Mouse (Mus musculus): ENCODE data around the gene Hoxc9. TPM values are rescaled to one million over a fixed set of nuclear protein-coding genes. Genes with fewer than 3 reads are reported as not detected.
A peak's percentile ranks its signal among the peaks of the same experiment; 100 is the strongest.

Hoxc9 gene
- polyA plus RNA-seq, 1 experiment from 2014 or later = 0.75 TPM

GRCm38 (mm10) chr15:103021544-103021943 is 45.3 kb downstream of the Hoxc9 start:
- peak overlapping the region; percentile 35 for H3K4me2 ChIP-seq (replicated peaks)
- no peak overlapping the region for H3K9ac ChIP-seq
- WGBS = 9% methylated on average over 8 of the region's 8 CpGs
- no peak for ATAC-seq (ENCODE audit: low FRiP score)
- H3K9me3 ChIP-seq (ENCODE audit: control insufficient read depth, low read length) = no peaks in the 10 kb centered on the region
- no peak for DNase-seq (ENCODE audit: low spot score)
- no peak overlapping the region for H3K27ac ChIP-seq
- H3K27me3 ChIP-seq (ENCODE audit: control insufficient read depth, insufficient read depth, low read length) = peaks cover 100% of the 10 kb centered on the region
- no peaks in the 10 kb centered on the region for H3K36me3 ChIP-seq (replicated peaks; ENCODE audit: control insufficient read depth, insufficient read depth)
- no peaks in the 10 kb centered on the region for H3K4me1 ChIP-seq (replicated peaks; ENCODE audit: control insufficient read depth, insufficient read depth, low read length)
- H3K4me3 ChIP-seq (replicated peaks; ENCODE audit: low read length) = no peak overlapping the region; the same call in 1 of the 2 replicates

DNA sequence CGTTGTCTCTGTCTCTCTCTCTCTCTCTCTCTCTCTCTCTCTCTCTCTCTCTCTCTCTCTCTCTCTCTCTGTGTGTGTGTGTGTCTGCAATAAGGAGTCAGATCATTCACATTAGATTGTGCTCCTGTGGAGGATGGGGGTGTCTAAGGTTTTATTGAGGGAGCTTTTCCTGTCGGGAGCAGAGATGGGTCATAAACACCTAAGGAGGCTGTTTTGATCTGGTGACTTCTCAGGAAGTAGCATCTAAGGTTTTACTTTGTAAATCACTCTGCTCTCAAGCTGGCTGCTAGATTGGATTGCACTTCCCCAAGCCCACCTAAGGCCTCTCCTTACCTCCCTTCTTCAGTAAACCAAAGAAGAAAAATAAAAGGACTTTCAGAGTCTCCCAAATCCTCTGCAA is 47.9 kb downstream of the Hoxc9 start:
- Histone ChIP-seq H3K36me3 (replicated peaks; ENCODE audit: control insufficient read depth, insufficient read depth) (no peaks in the 10 kb centered on the region), H3K27me3 (ENCODE audit: control insufficient read depth, insufficient read depth, low read length) (peaks cover 98% of the 10 kb centered on the region), H3K4me1 (replicated peaks; ENCODE audit: control insufficient read depth, insufficient read depth, low read length) (no peaks in the 10 kb centered on the region), H3K9ac (no peak overlapping the region), H3K9me3 (ENCODE audit: control insufficient read depth, low read length) (no peaks in the 10 kb centered on the region), H3K4me2 (replicated peaks) (peak overlapping the region; percentile 51), H3K27ac (no peak overlapping the region), H3K4me3 (replicated peaks; ENCODE audit: low read length) (no peak overlapping the region)
- WGBS = 1% methylated on average over 2 of the region's 2 CpGs
- DNase-seq (ENCODE audit: low spot score) (no peak), ATAC-seq (ENCODE audit: low FRiP score) (no peak)

- ATAC-seq (ENCODE audit: low FRiP score) (no peak), DNase-seq (ENCODE audit: low spot score) (no peak)
- H3K9ac ChIP-seq = peak overlapping the region; percentile 59
- peaks cover 97% of the 10 kb centered on the region for H3K27me3 ChIP-seq (ENCODE audit: control insufficient read depth, insufficient read depth, low read length)
- WGBS = 2% methylated on average over 43 of the region's 43 CpGs
- no peaks in the 10 kb centered on the region for H3K4me1 ChIP-seq (replicated peaks; ENCODE audit: control insufficient read depth, insufficient read depth, low read length)
- H3K4me3 ChIP-seq (replicated peaks; ENCODE audit: low read length) = peak overlapping the region; percentile 24
- no peaks in the 10 kb centered on the region for H3K9me3 ChIP-seq (ENCODE audit: control insufficient read depth, low read length)
- peak overlapping the region; percentile 51 for H3K4me2 ChIP-seq (replicated peaks)
- H3K27ac ChIP-seq = peak overlapping the region; percentile 81
- H3K36me3 ChIP-seq (replicated peaks; ENCODE audit: control insufficient read depth, insufficient read depth) = no peaks in the 10 kb centered on the region
Observed at GRCm38 (mm10) chr15:103027266-103028235, 51.3 kb downstream of the Hoxc9 start.

GRCm38 (mm10) chr15:103028916-103029512 is 52.8 kb downstream of the Hoxc9 start:
- Histone ChIP-seq H3K27me3 (ENCODE audit: control insufficient read depth, insufficient read depth, low read length) (peaks cover 94% of the 10 kb centered on the region), H3K27ac (peak overlapping the region; percentile 81), H3K4me3 (replicated peaks; ENCODE audit: low read length) (no peak overlapping the region), H3K36me3 (replicated peaks; ENCODE audit: control insufficient read depth, insufficient read depth) (no peaks in the 10 kb centered on the region), H3K9me3 (ENCODE audit: control insufficient read depth, low read length) (no peaks in the 10 kb centered on the region), H3K4me2 (replicated peaks) (peak overlapping the region; percentile 51), H3K9ac (0 out of 2 replicates have a peak overlapping the region, but pooled peaks have one; percentile 56), H3K4me1 (replicated peaks; ENCODE audit: control insufficient read depth, insufficient read depth, low read length) (no peaks in the 10 kb centered on the region; the same call in 1 of the 2 replicates)
- no peak for DNase-seq (ENCODE audit: low spot score)
- ATAC-seq (ENCODE audit: low FRiP score) = no peak
- WGBS = 14% methylated on average over 9 of the region's 9 CpGs

- 5% methylated on average over 8 of the region's 8 CpGs for WGBS
- H3K9ac ChIP-seq = peak overlapping the region; percentile 56
- DNase-seq (ENCODE audit: low spot score) = no peak
- peak overlapping the region; percentile 81 for H3K27ac ChIP-seq
- peak overlapping the region; percentile 11; the same call in 1 of the 2 replicates for H3K4me3 ChIP-seq (replicated peaks; ENCODE audit: low read length)
- ATAC-seq (ENCODE audit: low FRiP score) = no peak
- no peaks in the 10 kb centered on the region for H3K9me3 ChIP-seq (ENCODE audit: control insufficient read depth, low read length)
- H3K27me3 ChIP-seq (ENCODE audit: control insufficient read depth, insufficient read depth, low read length) = peaks cover 92% of the 10 kb centered on the region
- H3K4me1 ChIP-seq (replicated peaks; ENCODE audit: control insufficient read depth, insufficient read depth, low read length) = no peaks in the 10 kb centered on the region; the same call in 1 of the 2 replicates
- peak overlapping the region; percentile 51 for H3K4me2 ChIP-seq (replicated peaks)
- no peaks in the 10 kb centered on the region for H3K36me3 ChIP-seq (replicated peaks; ENCODE audit: control insufficient read depth, insufficient read depth)
Observed at GRCm38 (mm10) chr15:103030142-103030541, 53.9 kb downstream of the Hoxc9 start.

DNA sequence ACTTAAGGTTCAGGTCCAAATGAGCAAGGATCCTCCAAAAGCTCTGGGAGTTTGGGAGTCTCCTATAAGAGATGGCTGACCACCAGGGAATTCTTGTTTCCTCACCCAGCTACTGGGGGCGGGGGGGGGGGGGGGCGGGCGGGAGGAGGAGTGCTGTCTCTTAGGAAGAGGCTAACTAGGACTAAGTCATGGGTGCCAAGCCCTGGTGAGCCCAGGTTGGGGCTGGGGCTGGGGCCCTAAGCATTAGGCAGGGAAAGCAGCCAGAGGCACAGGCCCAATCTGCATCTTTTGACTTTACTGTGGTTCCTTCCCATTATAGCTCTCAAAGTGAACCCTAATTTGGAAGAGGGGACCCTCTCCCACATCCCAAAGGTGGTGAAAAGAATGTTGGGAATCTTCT is 55.9 kb downstream of the Hoxc9 start:
- H3K4me1 ChIP-seq (replicated peaks; ENCODE audit: control insufficient read depth, insufficient read depth, low read length) = no peaks in the 10 kb centered on the region; the same call in 1 of the 2 replicates
- DNase-seq (ENCODE audit: low spot score) = no peak
- peaks cover 90% of the 10 kb centered on the region for H3K27me3 ChIP-seq (ENCODE audit: control insufficient read depth, insufficient read depth, low read length)
- ATAC-seq (ENCODE audit: low FRiP score) = no peak
- no peaks in the 10 kb centered on the region for H3K36me3 ChIP-seq (replicated peaks; ENCODE audit: control insufficient read depth, insufficient read depth)
- WGBS = no CpG with 5 or more reads among the region's 3 CpGs
- H3K9me3 ChIP-seq (ENCODE audit: control insufficient read depth, low read length) = no peaks in the 10 kb centered on the region
- H3K4me3 ChIP-seq (replicated peaks; ENCODE audit: low read length) = peak overlapping the region; percentile 6; the same call in 1 of the 2 replicates
- peak overlapping the region; percentile 35 for H3K4me2 ChIP-seq (replicated peaks)
- H3K27ac ChIP-seq = peak overlapping the region; percentile 94
- H3K9ac ChIP-seq = peak overlapping the region; percentile 42

DNA sequence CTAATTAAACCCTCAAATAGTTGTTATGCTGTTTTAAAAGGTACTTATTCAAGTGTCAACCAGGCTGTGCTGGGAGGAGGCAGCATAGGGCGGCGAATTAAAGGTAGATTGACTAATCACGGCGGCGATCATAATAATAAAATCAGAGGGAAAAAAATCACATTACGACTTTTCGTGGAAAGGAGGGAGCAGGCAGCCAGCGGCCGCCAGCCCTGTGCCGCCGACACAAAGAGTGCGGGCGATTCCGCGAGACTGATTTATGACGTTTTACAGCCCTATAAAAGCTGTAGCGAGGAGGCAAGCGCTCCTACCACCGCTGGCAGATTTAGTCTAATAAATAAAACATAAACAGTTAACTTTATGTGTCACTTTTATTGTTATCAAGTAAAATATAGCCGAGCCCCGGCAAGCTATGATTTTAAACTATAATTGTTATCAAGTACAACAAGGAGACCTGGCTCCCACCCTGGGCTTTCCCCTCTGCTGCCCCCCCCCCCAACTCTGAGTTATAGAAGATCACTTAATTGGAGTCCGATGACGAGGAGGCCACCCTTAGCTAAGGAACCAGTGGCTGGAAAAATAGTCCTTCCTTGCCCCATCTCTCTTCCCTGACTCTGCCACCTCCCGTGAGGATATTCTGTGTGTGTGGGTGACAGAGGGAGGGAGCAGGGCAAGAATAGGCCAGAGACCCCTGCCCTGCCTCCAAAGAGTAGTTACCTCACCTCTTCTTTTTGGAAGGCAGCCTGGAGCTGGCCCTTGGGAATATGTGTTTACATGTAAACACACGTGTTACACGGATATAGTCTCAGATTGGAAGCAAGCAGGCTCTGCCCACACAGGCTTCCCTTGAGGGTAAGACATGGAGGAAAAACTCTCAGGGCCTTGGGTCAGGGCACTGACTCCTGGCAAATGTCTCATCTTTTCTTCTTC is 56.7 kb downstream of the Hoxc9 start:
- WGBS = 2% methylated on average over 26 of the region's 26 CpGs
- Histone ChIP-seq H3K27ac (peak overlapping the region; percentile 94), H3K4me3 (replicated peaks; ENCODE audit: low read length) (peak overlapping the region; percentile 6; the same call in 1 of the 2 replicates)

GRCm38 (mm10) chr15:103034043-103034806 is 58.0 kb downstream of the Hoxc9 start:
- peak; percentile 73 for ATAC-seq (ENCODE audit: low FRiP score)

More for the DNA sequence above, 56.7 kb downstream of the Hoxc9 start:
- Histone ChIP-seq H3K9me3 (ENCODE audit: control insufficient read depth, low read length) (no peaks in the 10 kb centered on the region), H3K4me2 (replicated peaks) (peak overlapping the region; percentile 35), H3K36me3 (replicated peaks; ENCODE audit: control insufficient read depth, insufficient read depth) (no peaks in the 10 kb centered on the region), H3K27me3 (ENCODE audit: control insufficient read depth, insufficient read depth, low read length) (peaks cover 92% of the 10 kb centered on the region), H3K9ac (peak overlapping the region; percentile 42; the same call in 1 of the 2 replicates), H3K4me1 (replicated peaks; ENCODE audit: control insufficient read depth, insufficient read depth, low read length) (no peaks in the 10 kb centered on the region; the same call in 1 of the 2 replicates)
- ATAC-seq (ENCODE audit: low FRiP score) (no peak), DNase-seq (ENCODE audit: low spot score) (no peak)

More at GRCm38 (mm10) chr15:103034043-103034806, 58.0 kb downstream of the Hoxc9 start:
- Histone ChIP-seq H3K27me3 (ENCODE audit: control insufficient read depth, insufficient read depth, low read length) (peaks cover 91% of the 10 kb centered on the region), H3K4me1 (replicated peaks; ENCODE audit: control insufficient read depth, insufficient read depth, low read length) (no peaks in the 10 kb centered on the region; the same call in 1 of the 2 replicates), H3K9ac (peak overlapping the region; percentile 76), H3K4me2 (replicated peaks) (peak overlapping the region; percentile 50), H3K27ac (peak overlapping the region; percentile 94), H3K9me3 (ENCODE audit: control insufficient read depth, low read length) (no peaks in the 10 kb centered on the region), H3K36me3 (replicated peaks; ENCODE audit: control insufficient read depth, insufficient read depth) (no peaks in the 10 kb centered on the region), H3K4me3 (replicated peaks; ENCODE audit: low read length) (peak overlapping the region; percentile 46)
- no peak for DNase-seq (ENCODE audit: low spot score)
- WGBS = under 1% methylated on average over 24 of the region's 24 CpGs
